Mouse (Mus musculus) G1E-ER4 (cell line): Measurements from ENCODE around the gene Gm20388. TPM values are rescaled to one million over a fixed set of nuclear protein-coding genes. Genes with fewer than 3 reads are reported as not detected.

Experiments
- GATA1 ChIP-seq: IDR thresholded peaks from one replicate; pipeline ENCODE4 v1.8.0; 2012; ENCODE audit warnings: low read length, inconsistent platforms
- polyA plus RNA-seq: library from polyadenylated mRNA; stranded (reverse); fragments of >175 nt; gene quantifications from 2 replicates; pipeline ENCODE4 v1.2.3, GENCODE M21; 2012

The Gm20388 gene
- polyA plus RNA-seq, 1 experiment, result not detected

GRCm38 (mm10) chr8:121705174-121705573, 1794.5 kb downstream of the Gm20388 start:
- TF ChIP-seq GATA1, result no peak

- TF ChIP-seq GATA1, result no peak
These were observed 1796.3 kb downstream of the Gm20388 start for GRCm38 (mm10) chr8:121706956-121707355.

GRCm38 (mm10) chr8:121708406-121708805, 1797.8 kb downstream of the Gm20388 start:
- TF ChIP-seq GATA1, result no peak

DNA sequence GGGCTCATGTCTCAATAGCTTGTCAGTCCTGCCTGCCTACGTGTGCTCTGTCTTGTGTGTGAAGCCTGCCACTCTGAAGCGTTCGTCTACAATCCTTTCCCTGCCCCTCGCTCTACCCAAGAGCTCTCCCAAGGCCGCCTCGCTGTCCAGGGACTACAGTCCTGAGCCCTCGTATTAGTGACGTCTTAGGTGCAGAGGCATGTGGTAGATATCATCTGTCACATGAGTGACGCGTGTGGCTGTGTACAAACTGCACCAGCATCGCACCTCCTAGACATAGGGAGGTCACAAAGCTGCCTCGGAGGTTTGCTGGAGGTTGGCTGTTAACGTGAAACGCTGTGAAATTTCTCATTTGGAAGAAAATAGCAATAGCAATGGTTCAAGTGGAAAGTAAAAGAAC, 1806.9 kb downstream of the Gm20388 start:
- no peak for TF ChIP-seq GATA1

GRCm38 (mm10) chr8:121717982-121718425, 1807.4 kb downstream of the Gm20388 start:
- TF ChIP-seq GATA1, result no peak

DNA sequence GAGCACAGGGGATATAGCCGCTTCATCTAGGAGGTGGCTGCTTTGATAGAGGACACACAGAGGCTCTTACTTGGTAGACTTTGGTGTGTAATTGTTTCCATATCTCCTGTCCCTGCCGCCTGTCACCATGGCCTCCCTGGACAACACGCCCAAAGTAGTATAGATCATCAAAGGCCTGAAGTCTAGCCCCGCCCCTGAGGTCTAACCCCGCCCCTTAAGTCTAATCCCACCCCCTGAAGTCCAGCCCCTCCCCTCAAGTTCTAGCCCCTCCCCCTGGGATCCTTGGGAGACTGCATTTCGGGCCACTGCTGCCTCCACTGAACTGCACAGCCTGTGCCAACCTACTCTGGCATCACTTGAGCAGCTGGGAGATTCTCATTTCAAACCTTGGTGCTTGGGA, 1808.3 kb downstream of the Gm20388 start:
- no peak for TF ChIP-seq GATA1

DNA sequence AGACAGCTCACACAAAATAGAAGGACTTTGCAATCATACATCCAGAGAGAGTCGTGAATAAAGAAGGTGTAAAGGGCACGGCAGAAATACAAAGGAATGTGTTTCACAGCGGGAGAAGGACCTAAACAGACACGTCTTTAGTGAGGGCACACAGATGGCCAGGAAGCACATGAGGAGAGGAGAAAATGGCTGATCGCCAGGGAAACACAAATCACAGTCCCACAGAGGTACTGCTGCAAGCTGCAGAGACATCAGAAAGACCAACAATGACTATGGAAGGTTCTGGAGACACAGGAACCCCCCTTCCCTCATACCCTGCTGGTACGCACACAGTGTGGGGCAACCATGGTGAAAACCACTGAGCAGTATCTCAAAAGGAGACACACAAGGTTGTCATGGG, 1810.4 kb downstream of the Gm20388 start:
- TF ChIP-seq GATA1, result no peak

DNA sequence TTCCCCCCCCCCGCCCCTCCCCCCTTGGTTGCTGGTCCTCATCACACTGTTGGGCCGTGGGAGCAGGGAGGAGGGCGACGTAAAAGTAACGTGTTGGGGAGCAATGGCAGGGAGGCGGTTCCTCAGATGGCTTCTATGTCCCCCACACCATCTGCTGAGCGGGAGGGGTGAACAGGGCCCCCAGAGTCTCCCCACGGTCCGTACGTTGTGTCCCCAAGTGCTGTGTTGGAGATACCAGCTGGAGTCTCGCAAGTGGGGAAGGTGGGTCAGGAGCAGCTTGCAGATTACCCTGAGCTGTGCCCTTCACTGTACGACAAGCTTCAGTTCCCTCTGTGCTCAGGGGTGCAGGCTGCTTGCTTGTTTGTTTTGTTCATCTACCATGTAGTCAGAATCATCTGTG, 1813.2 kb downstream of the Gm20388 start:
- TF ChIP-seq GATA1, result no peak

DNA sequence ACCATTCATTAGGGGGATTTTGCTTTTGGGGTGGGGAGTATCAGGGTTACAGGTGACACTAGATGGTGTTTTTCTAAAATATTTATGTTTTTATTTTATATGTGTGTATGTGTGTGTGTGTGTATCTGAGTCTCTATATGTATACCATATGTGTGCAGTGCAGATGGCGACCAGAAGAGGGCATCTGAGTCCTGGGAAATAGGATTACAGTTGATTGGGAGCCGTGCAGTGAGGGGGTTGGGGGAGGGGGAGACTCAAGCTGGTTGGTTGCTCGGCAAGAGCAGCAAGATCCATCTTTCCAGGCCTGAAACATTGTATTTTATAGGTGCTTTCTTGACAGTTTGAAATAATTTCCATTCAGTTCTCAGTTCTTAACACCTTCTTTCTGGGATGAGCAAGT, 1816.5 kb downstream of the Gm20388 start:
- TF ChIP-seq GATA1, result no peak

DNA sequence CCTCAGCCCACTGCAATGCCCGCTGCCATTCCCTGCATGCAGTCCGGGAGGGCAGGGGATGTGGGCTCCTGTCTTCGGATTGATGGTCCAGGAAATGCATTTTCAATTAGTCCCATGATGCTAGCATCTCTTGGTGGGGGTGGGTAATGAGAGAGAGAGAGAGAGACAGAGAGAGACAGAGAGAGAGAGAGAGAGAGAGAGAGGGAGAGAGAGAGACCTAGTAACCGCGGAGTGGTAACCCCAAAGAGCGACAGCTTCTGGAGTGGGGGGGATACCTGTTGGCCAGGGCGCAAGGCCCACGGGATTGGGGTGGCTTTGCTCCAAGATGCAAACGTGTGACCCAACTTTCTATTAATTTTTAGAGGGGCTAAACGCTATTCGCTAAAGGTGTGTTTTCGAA, 1818.7 kb downstream of the Gm20388 start, which contains the start of gene Jph3:
Gene Jph3 (plus strand): TSS at position 301 of the 400 bp plus-strand sequence.
- no peak for TF ChIP-seq GATA1

DNA sequence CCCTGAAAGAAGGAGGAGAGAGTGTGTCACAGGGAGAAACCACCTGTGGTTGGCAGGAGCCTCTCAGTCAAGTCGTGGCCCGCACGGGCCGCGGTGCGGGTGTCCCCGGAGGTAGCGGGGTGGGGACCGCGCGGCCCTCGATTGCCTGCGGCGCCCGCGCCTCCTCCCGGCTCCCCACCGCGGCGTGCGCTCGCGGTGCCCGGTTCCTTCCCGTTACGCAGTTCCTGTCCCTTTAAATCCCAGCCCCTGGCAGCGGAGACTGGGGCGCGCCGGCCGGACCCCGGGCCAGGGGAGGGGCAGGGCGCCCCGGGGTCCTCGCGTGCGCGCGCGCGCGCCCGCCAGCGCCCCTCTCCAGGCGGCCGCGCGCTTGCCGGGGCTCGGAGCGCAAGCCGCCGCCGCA, 1819.1 kb downstream of the Gm20388 start:
- no peak for TF ChIP-seq GATA1

DNA sequence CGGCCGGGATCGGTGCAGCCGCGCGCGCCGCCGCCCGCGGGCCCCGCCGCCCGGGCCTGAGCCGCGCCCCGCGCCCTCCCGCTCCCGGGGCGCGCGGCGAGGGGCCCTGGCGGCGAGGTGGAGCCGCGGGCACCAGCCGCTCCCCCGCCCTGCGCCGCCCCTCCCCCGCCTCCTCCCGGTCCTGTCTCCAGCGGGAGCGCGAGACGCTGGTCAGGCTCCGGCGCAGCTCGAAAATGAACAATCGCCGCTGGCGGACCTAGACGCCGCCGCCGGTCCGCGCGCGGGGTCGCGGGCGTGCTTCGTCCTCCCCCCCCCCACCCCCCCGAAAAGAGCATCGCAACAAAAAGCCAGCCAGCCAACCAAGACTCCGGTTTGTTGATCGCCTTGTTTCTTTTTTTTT, 1819.5 kb downstream of the Gm20388 start:
- TF ChIP-seq GATA1, result no peak

GRCm38 (mm10) chr8:121730646-121731045, 1820.0 kb downstream of the Gm20388 start:
- TF ChIP-seq GATA1, result no peak

DNA sequence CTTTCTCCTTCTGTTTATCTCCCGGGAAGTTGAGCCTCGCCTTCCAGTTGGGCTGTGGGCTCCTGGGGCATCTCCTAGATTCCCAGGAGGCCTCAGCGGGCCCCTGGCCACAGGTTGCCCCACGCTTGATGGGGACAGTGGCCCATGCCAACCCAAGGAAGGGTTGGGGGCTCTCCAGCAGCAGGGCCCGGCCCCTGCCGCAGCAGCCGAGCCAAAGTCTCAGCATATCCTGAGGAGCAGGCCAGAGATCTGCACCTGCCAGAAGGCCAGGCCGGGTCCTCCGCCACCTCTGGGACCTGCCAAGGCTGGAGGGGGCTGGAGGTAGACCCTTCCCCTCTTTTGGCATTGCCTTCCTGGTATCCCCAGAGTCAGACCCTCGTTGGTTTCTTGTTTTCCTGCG, 1820.4 kb downstream of the Gm20388 start:
- no peak for TF ChIP-seq GATA1

- TF ChIP-seq GATA1, result no peak
These were observed 1821.1 kb downstream of the Gm20388 start for GRCm38 (mm10) chr8:121731471-121732333.

DNA sequence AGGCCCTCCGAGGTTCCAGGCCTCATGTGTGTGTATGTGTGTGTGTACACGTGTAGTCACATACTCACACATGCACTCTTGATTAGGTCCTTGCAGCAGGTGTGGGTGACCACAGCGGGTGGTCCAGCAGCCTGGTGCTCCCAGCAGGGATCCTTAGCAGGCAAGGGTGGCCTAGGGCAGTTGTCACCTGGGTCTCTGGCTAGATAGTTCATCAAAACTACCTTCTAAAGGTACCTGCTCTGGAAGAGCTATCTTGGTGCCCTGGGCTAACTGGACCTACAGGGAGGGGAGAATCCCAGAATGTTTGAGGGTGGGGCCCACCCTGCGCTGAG, 1821.7 kb downstream of the Gm20388 start:
- TF ChIP-seq GATA1, result no peak

DNA sequence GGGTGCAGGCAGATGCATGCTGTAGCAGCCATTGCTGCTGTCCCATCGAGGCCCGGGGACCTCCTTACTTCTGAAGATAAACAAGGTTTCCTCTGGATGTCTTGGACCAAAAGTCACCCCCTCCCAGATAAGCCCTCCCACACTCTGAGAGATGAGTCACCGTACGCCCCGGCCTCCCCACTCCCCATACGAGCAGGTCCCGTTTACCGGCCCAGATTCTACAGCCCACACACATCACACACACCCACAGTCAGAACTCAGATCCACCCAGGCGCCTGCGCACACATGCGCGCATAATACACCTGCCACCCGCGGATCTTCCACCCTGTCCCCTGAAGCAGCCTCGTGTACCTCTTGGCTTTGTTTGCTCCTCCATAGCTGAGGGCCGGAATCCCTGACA, 1823.6 kb downstream of the Gm20388 start:
- no peak for TF ChIP-seq GATA1
